Mouse (Mus musculus) megakaryocyte, embryonic 14.5 days (primary cell): Measurements from ENCODE around the gene Ctnnbip1.

ENCODE experiments used
- FLI1 ChIP-seq: IDR thresholded peaks from 2 replicates; pipeline ENCODE4 v1.6.1; 2012; ENCODE audit warnings: low read length, inconsistent platforms, mixed read lengths
- GATA1 ChIP-seq: IDR thresholded peaks from 3 replicates; pipeline ENCODE4 v1.6.1; 2012; ENCODE audit warnings: mixed read lengths, low read length, inconsistent platforms, borderline replicate concordance

- no peak for TF ChIP-seq GATA1
- TF ChIP-seq FLI1: no peak
Measured at GRCm38 (mm10) chr4:149578085-149578681, 60.1 kb downstream of the Ctnnbip1 start.
